Mouse (Mus musculus) kidney, embryonic 14.5 days (tissue): ENCODE data around the gene Bet1l. TPM values are rescaled to one million over a fixed set of nuclear protein-coding genes. Genes with fewer than 3 reads are reported as not detected.
"Not testable (repeated sequence)": the region's sequence is repeated elsewhere in the genome, so short reads cannot be mapped to it uniquely, and the experiment has no call there.

Experiments
- ATAC-seq: fragments of 200-750 bp; cut with Nextera tagmentation; 2 replicates; pipeline ENCODE4 v1.8.0; 2017; ENCODE audit warnings: moderate number of reproducible peaks, mild to moderate bottlenecking, moderate TSS enrichment, moderate library complexity; ENCODE audit not compliant: low FRiP score, low TSS enrichment
- H3K27ac ChIP-seq: fragments of 300-500 bp; sonication (generic); 2 replicates; pipeline ENCODE4 v1.5.1; 2014; ENCODE audit warnings: low read depth, mild to moderate bottlenecking, low read length, moderate library complexity, mixed read lengths
- H3K27me3 ChIP-seq: fragments of 300-500 bp; sonication (generic); 2 replicates; pipeline ENCODE4 v1.6.1; 2014; ENCODE audit warnings: mild to moderate bottlenecking, low read length; ENCODE audit not compliant: control insufficient read depth, insufficient read depth
- H3K36me3 ChIP-seq: fragments of 300-500 bp; sonication (generic); 2 replicates; pipeline ENCODE4 v1.6.1; 2014; ENCODE audit warnings: low read length, mixed read lengths; ENCODE audit not compliant: control insufficient read depth, insufficient read depth
- H3K4me1 ChIP-seq: fragments of 300-500 bp; sonication (generic); 2 replicates; pipeline ENCODE4 v1.6.1; 2014; ENCODE audit warnings: low read length, mixed read lengths; ENCODE audit not compliant: control insufficient read depth, insufficient read depth
- H3K4me2 ChIP-seq: fragments of 300-500 bp; sonication (generic); replicated peaks from 2 replicates; pipeline ENCODE4 v1.6.1; 2014; ENCODE audit warnings: low read depth, mild to moderate bottlenecking, low read length
- H3K4me3 ChIP-seq: fragments of 300-500 bp; sonication (generic); 2 replicates; pipeline ENCODE4 v1.5.1; 2014; ENCODE audit warnings: mild to moderate bottlenecking, low read length
- H3K9ac ChIP-seq: fragments of 300-500 bp; sonication (generic); 2 replicates; pipeline ENCODE4 v1.6.1; 2014; ENCODE audit warnings: low read depth, mild to moderate bottlenecking, low read length, moderate library complexity
- H3K9me3 ChIP-seq: fragments of 300-500 bp; sonication (generic); 2 replicates; pipeline ENCODE4 v1.6.1; 2016; ENCODE audit warnings: low read length; ENCODE audit not compliant: control insufficient read depth
- WGBS: fragments of 180-500 bp; shearing (Covaris S2); extraction: QIAGEN DNeasy Blood & Tissue Kit; methylation state at CpG from one replicate; pipeline ENCODE4 v1.1.7; 2014; 5-methylcytosine and 5-hydroxymethylcytosine counted together
- polyA plus RNA-seq: library from polyadenylated mRNA; unstranded; fragments of >200 nt; fragmentation: Nextera tagmentation; extraction: Ambion mirVana; gene quantifications from 2 replicates; pipeline ENCODE4 v1.2.1, GENCODE M21; 2014

Gene Bet1l
- polyA plus RNA-seq, 1 experiment from 2014 or later = 38.6 TPM

DNA sequence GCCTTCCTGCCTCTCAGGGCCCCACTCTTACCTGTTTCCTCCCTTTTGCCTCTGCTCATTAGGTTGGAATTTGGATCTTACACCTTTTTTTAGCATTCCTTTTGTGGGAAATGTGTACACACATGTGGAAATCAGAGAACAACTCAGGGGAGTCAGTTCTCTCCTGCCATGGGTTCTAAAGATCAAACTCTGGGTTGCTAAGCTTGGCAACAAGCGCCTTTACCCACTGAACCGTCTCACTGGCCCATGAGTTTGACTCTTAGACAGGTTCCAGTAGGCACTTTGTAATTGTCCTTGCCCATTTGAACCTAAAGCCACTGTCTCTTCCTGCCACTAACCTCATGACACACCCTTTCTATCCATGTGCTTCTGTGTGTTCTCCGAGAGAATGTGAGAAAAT is 37.2 kb upstream of the Bet1l start:
- Histone ChIP-seq H3K36me3 (peaks cover 68% of the 10 kb centered on the region), H3K4me2 (no peak overlapping the region), H3K9ac (no peak overlapping the region), H3K27me3 (no peaks in the 10 kb centered on the region), H3K27ac (no peak overlapping the region), H3K4me1 (no peaks in the 10 kb centered on the region), H3K4me3 (no peak overlapping the region), H3K9me3 (no peaks in the 10 kb centered on the region)
- no peak for ATAC-seq
- WGBS = 95% methylated on average over 3 of the region's 3 CpGs

GRCm38 (mm10) chr7:140894031-140894430 is 36.7 kb upstream of the Bet1l start:
- H3K36me3 ChIP-seq = peaks cover 68% of the 10 kb centered on the region
- no peak overlapping the region for H3K27ac ChIP-seq
- WGBS = 91% methylated on average over 7 of the region's 7 CpGs

GRCm38 (mm10) chr7:140890636-140891035 is 33.3 kb upstream of the Bet1l start:
- H3K27me3 ChIP-seq, H3K9ac ChIP-seq, H3K4me2 ChIP-seq, H3K4me3 ChIP-seq, H3K27ac ChIP-seq, H3K9me3 ChIP-seq, ATAC-seq, H3K4me1 ChIP-seq: not testable (repeated sequence)
- H3K36me3 ChIP-seq = peaks cover 74% of the 10 kb centered on the region
- 97% methylated on average over 16 of the region's 16 CpGs for WGBS

More at GRCm38 (mm10) chr7:140894031-140894430, 36.7 kb upstream of the Bet1l start:
- Histone ChIP-seq H3K9me3 (no peaks in the 10 kb centered on the region), H3K27me3 (no peaks in the 10 kb centered on the region), H3K9ac (no peak overlapping the region), H3K4me1 (no peaks in the 10 kb centered on the region), H3K4me2 (no peak overlapping the region), H3K4me3 (no peak overlapping the region)
- no peak for ATAC-seq

DNA sequence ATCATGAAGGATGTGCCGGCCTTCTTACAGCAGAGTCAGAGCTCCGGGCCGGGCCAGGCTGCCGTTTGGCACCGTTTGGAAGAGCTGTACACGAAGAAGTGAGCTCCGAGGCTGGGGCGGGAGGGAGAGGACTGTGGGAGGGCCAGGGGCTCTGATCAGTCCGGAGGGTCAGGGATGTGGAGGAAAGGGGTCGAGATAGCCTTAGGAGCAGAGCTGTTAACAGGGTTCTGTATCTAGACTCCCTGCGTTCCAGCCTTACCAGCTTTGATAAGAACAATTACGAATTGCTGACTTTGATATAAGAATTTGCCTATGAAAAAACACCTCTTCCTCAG is 25.1 kb upstream of the Bet1l start:
- peak; percentile 48; the same call in 1 of the 2 replicates for ATAC-seq
- no peaks in the 10 kb centered on the region; the same call in 1 of the 2 replicates for H3K4me1 ChIP-seq
- peak overlapping the region; percentile 97 for H3K4me3 ChIP-seq
- peak overlapping the region; percentile 78 for H3K4me2 ChIP-seq
- under 1% methylated on average over 12 of the region's 12 CpGs for WGBS
- H3K27ac ChIP-seq = peak overlapping the region; percentile 47; the same call in 1 of the 2 replicates
- H3K27me3 ChIP-seq = no peaks in the 10 kb centered on the region
- H3K36me3 ChIP-seq = peaks cover 24% of the 10 kb centered on the region
- H3K9ac ChIP-seq = peak overlapping the region; percentile 78
- H3K9me3 ChIP-seq = no peaks in the 10 kb centered on the region

DNA sequence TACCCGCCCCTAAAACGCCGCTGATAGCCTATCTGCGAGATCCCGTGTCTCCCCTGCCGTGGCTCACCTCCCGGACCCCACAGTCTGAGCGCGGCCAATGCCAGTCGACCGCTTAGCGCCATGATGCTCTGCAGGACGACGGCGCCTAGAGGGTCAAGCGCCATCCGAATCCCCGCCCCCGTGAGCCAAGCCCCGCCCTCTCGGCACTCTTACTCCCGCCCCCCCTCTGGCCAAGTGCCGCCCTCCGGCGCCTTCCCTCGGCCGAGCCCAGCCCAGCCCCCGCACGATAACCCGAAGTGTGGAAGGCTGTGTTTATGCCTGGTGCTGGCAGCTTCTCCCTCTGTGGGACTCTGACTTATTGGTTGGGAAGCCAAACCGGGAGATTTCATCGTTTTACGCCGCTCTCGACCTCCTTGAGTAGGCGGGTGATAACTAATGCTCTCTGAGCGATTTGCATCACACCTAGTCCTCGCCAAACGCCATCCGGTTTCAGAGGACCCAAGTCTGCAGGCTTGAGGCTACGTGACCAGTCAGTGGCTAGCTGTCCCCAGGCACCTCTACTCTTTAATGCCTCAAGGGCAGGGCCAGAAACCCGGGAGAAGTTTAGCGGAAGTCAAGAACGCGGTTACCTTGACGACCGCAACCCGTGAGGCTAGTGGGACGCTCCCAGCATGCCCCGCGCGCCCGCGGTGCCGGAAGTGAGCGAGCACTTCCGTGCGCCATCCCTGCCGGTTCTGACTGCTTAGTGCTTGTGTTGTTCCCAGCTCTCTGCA is 24.5 kb upstream of the Bet1l start, which contains the start of the genes Psmd13 and Sirt3:
Gene Psmd13 (plus strand): TSS at position 273 of the 773 bp plus-strand sequence.
Gene Sirt3 (minus strand): TSS at position 614 of the 773 bp plus-strand sequence.
- Histone ChIP-seq H3K9ac (peak within 1 kb of the TSS; percentile 78), H3K9me3 (no peaks in the 10 kb centered on the region), H3K4me3 (peak within 1 kb of the TSS; percentile 97), H3K27ac (peak within 1 kb of the TSS; percentile 88), H3K4me2 (peak within 1 kb of the TSS; percentile 78), H3K4me1 (no peaks in the 10 kb centered on the region; the same call in 1 of the 2 replicates), H3K36me3 (peaks cover 21% of the 10 kb centered on the region), H3K27me3 (no peaks in the 10 kb centered on the region)
- peak; percentile 98 for ATAC-seq
- under 1% methylated on average over 59 of the region's 59 CpGs for whole genome bisulfite sequencing

DNA sequence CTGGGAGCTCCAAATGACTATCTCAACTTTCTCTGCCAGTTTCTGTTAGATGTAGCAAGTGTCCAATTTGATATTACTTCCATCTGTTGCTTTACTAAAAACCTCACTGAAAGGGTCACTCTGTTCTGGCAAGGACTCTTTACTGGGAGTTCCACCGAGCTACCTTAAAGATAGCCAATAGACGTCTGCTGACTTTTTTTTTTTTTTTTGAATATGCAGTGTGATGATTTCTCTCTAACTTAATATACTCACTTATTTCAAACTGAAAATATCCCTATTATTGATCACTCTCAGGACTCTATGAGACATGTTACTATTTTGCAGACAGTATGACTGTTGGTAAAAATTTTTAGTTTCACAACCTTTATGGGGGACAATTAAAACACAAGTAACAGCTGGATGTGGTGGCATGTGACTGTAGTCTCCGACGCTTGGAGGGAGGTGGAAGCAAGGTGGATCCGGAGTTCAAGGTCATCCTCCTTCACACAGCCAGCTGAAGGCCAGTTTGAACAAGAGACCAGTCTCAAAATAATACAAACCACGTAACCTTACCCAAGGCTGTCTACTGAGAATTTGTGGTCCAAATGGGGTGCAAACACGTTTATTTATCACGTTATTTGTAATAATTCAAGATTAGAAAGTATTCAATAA is 23.6 kb upstream of the Bet1l start:
- Histone ChIP-seq H3K27me3 (no peaks in the 10 kb centered on the region), H3K36me3 (peaks cover 17% of the 10 kb centered on the region; the same call in 1 of the 2 replicates), H3K9ac (peak overlapping the region; percentile 78; the same call in 1 of the 2 replicates), H3K4me3 (peak overlapping the region; percentile 97), H3K4me1 (no peaks in the 10 kb centered on the region; the same call in 1 of the 2 replicates), H3K9me3 (no peaks in the 10 kb centered on the region), H3K4me2 (peak overlapping the region; percentile 78), H3K27ac (peak overlapping the region; percentile 88; the same call in 1 of the 2 replicates)
- no peak for ATAC-seq
- 21% methylated on average over 8 of the region's 8 CpGs for WGBS

DNA sequence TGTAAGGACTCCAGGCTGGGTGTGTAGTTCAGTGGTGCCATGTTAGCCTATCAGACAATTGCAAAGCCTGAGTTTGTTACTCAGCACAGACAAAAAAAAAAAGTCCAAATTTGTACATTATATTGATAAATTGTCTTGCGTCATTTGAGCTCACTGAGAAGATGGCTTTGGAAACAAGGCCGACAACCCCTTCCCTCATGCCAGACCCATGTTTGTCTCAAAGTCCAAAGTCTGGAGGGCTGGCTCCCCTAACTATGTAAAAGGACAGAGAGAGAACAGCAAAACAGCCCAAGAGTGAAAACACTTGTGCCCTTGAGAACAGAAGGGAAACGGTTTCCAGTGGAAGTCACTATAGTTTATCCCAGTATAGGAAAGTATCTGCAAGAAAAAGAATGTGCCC is 23.0 kb upstream of the Bet1l start:
- H3K9me3 ChIP-seq = no peaks in the 10 kb centered on the region
- H3K27ac ChIP-seq = no peak overlapping the region
- WGBS = 71% methylated on average over 3 of the region's 3 CpGs
- no peaks in the 10 kb centered on the region for H3K27me3 ChIP-seq
- H3K36me3 ChIP-seq = peaks cover 16% of the 10 kb centered on the region; the same call in 1 of the 2 replicates
- H3K4me1 ChIP-seq = no peaks in the 10 kb centered on the region; the same call in 1 of the 2 replicates
- ATAC-seq = no peak
- H3K4me2 ChIP-seq = no peak overlapping the region
- H3K9ac ChIP-seq = no peak overlapping the region
- no peak overlapping the region for H3K4me3 ChIP-seq

DNA sequence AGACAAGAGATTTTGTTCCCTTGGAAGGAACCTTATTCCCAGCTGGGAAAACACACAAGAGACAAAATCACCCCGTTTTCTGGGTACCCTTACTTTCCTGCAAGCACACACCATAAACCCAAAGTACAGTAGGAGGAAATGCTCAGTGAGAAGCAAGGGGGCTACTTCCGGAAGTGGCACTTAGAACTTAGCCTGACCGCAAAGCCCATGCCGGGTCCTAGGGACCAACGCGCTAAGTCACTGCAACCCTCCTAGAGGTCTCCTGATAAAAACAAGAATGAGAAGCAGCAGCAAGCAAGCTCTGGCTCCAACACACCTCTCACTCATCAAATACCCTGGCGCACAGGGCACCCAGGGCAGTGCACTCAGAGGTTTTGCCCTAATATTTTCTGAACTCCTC is 22.0 kb upstream of the Bet1l start:
- Histone ChIP-seq H3K4me1 (no peaks in the 10 kb centered on the region; the same call in 1 of the 2 replicates), H3K36me3 (peaks cover 18% of the 10 kb centered on the region; the same call in 1 of the 2 replicates), H3K4me2 (no peak overlapping the region), H3K27ac (no peak overlapping the region), H3K4me3 (no peak overlapping the region), H3K9me3 (no peaks in the 10 kb centered on the region), H3K9ac (no peak overlapping the region), H3K27me3 (no peaks in the 10 kb centered on the region)
- 94% methylated on average over 7 of the region's 7 CpGs for WGBS
- no peak for ATAC-seq

GRCm38 (mm10) chr7:140877364-140877763 is 20.0 kb upstream of the Bet1l start:
- H3K27ac ChIP-seq = no peak overlapping the region
- H3K36me3 ChIP-seq = peaks cover 12% of the 10 kb centered on the region; the same call in 1 of the 2 replicates
- no peak overlapping the region for H3K9ac ChIP-seq
- no peak overlapping the region for H3K4me3 ChIP-seq
- 86% methylated on average over 6 of the region's 6 CpGs for whole genome bisulfite sequencing
- no peak overlapping the region for H3K4me2 ChIP-seq
- H3K4me1 ChIP-seq = no peaks in the 10 kb centered on the region; the same call in 1 of the 2 replicates
- no peaks in the 10 kb centered on the region for H3K27me3 ChIP-seq
- ATAC-seq = no peak
- H3K9me3 ChIP-seq = no peaks in the 10 kb centered on the region
